Mouse (Mus musculus) thymus, adult 2 months (tissue): ENCODE results near the gene Nrg4.

Experiments
- CTCF ChIP-seq: fragments of 200-500 bp; IDR thresholded peaks from 2 replicates; pipeline ENCODE4 v1.5.1; 2012; ENCODE audit warnings: mild to moderate bottlenecking, control low read depth, low read length, moderate library complexity, borderline replicate concordance; ENCODE audit not compliant: control insufficient read depth, poor library complexity, insufficient read depth; ENCODE audit errors: extremely low read depth
- POLR2A ChIP-seq: fragments of 200-500 bp; IDR thresholded peaks from 2 replicates; pipeline ENCODE4 v1.6.1; 2012; ENCODE audit warnings: mild to moderate bottlenecking, low read length, control low read depth, moderate library complexity; ENCODE audit not compliant: control insufficient read depth, poor library complexity, insufficient read depth; ENCODE audit errors: extremely low read depth

DNA sequence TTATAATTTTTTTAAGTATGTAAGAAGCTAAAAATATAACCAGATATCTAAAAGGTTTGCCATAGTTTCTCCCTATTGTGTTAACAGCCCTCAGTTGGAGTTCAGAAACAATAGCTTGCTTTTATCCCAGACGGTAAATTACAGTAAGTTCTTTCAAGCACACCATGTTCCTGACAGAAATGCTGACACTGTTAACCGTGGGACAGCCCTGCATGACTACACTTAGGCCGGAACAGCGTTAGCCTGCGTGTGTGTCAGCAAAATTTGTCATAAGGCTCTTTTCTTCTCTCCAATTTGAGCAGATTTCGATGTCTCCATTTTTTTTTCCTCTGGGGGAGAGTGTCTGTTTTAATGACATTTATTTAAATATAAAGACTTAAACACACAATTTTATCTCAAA, 66.9 kb downstream of the Nrg4 start:
- no peak for TF ChIP-seq POLR2A
- TF ChIP-seq CTCF = no peak
